Mouse (Mus musculus) urinary bladder, postnatal 4 days (tissue): Measurements from ENCODE around the gene Eif3f.

Experiments
- DNase-seq, 2 experiments: peaks; one replicate each; pipeline ENCODE4 v3.0.0; 2021 to 2022; ENCODE audit warnings: low spot score in 2 of 2

The Eif3f gene

DNA sequence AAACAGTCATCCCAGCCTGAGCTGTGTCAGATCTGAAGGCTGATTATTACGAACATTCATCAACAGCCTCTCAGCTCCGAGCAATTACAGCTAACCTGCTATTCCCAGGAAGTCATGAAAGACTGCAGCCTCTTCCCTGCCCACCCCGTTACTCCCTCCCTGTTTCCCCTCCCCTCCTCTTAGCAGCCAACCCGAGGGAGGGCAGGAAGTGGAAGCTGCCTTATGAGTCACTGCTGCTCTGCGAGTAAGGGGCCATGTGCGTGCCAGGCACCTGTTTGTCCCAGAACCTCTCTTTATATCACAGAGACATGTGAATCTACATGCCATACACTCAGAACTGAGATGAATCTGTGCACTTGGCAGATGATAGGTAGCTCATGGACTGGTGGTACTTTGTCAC is 34.0 kb downstream of the Eif3f start:
- no peak for DNase-seq

DNA sequence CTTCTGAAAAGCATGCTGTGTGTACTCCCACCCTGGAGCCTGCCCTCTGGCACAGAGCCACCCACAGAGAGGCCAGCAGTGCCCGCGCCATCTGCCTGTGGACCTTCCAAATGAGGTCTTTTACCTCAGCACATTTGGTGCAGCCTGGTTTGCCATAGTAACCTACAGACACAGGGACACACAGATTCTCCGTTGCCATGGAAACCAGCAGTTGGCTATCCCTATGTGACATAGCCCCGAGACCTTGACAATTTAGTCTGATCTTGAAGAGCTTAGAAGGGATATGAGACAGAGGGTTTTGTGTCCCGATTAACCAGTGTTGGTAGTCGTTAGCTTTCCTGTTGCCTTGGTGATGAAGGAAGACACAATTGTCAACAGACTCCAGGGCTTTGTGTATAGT is 38.1 kb downstream of the Eif3f start:
- DNase-seq = no peak

DNA sequence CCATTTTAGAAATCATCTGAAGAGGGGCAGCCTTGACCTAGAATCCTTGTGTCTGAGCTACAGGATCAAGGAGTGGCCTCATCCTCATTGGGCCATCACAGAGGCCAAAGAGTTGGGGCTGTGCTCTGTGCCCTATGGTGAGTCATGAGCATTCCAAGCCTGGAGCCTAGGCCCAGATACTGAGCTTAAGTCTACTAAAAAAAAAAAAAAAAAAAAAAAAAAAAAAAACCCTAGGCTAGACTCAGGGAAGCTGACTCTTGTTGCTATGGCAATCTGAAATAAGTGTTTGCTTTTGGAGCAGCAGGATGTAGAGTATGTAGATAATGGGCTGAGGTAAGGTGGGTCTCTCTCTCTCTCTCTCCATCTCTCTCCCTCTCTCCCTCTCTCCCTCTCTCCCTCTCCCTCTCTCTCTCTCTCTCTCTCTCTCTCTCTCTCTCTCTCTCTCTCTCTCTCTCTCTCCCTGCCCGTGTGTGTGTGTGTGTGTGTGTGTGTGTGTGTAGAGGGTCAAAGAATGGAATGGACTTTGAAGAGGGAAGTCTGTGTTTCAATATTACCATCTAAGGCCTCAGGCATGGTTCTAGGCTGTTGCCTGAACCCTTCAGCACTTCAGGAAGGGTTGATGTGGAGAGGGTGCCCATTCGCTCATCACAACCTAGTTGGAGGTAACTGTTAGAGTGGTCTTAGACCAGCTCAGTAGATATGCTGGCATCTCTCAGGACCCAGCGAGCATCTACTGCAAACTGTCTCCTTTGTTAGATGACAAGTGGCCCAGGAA is 51.9 kb downstream of the Eif3f start:
- no peak for DNase-seq

DNA sequence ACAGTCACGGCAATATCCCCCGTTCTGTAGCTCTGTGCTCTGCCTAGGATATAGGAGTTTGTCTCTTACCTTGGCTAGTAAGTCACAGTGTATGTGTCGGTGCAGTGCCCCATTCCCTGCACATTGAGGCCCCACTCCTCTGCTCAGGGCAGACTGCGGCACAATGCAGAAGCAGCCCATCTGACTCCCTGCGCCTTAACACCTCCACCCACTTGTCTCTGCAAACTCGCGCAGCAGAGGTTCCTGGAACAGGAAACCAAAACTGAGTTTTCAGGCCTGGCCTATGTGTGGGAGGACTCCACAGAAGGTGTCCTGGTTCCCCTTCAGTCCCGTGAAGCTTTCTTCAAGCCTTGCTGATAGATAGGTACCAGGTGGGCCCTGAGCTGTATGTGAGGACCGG is 57.0 kb downstream of the Eif3f start:
- DNase-seq = no peak
